Mouse (Mus musculus) hindbrain, postnatal 0 days (tissue): ENCODE results near the gene Usp19. TPM values are rescaled to one million over a fixed set of nuclear protein-coding genes. Genes with fewer than 3 reads are reported as not detected.

Experiments
- ATAC-seq: fragments of 200-750 bp; cut with Nextera tagmentation; 2 replicates; pipeline ENCODE4 v1.8.0; 2017; ENCODE audit warnings: mild to moderate bottlenecking, moderate TSS enrichment, moderate library complexity
- DNase-seq: peaks from one replicate; pipeline ENCODE4 v3.0.0-alpha.2; 2015; ENCODE audit warnings: low spot score
- H3K27ac ChIP-seq: fragments of 300-500 bp; sonication (generic); 2 replicates; pipeline ENCODE4 v1.5.1; 2014; ENCODE audit warnings: mild to moderate bottlenecking
- H3K27me3 ChIP-seq: fragments of 300-500 bp; sonication (generic); 2 replicates; pipeline ENCODE4 v1.6.1; 2014; ENCODE audit warnings: low read length, mixed read lengths; ENCODE audit not compliant: insufficient read depth
- H3K36me3 ChIP-seq: fragments of 300-500 bp; sonication (generic); 2 replicates; pipeline ENCODE4 v1.6.1; 2014; ENCODE audit warnings: low read length, mixed read lengths; ENCODE audit not compliant: insufficient read depth
- H3K4me1 ChIP-seq: fragments of 300-500 bp; sonication (generic); 2 replicates; pipeline ENCODE4 v1.6.1; 2014; ENCODE audit warnings: antibody characterized with exemption, low read length, mixed read lengths; ENCODE audit not compliant: insufficient read depth
- H3K4me2 ChIP-seq: fragments of 300-500 bp; sonication (generic); 2 replicates; pipeline ENCODE4 v1.6.1; 2014; ENCODE audit warnings: low read depth, mild to moderate bottlenecking, low read length, moderate library complexity, mixed read lengths
- H3K4me3 ChIP-seq: fragments of 300-500 bp; sonication (generic); 2 replicates; pipeline ENCODE4 v1.5.1; 2014; ENCODE audit warnings: low read length
- H3K9ac ChIP-seq: fragments of 300-500 bp; sonication (generic); replicated peaks from 2 replicates; pipeline ENCODE4 v1.6.1; 2014; ENCODE audit warnings: mild to moderate bottlenecking, low read length, moderate library complexity, mixed read lengths
- H3K9me3 ChIP-seq: fragments of 300-500 bp; sonication (generic); 2 replicates; pipeline ENCODE4 v1.6.1; 2016; ENCODE audit warnings: low read length, mixed read lengths
- CTCF ChIP-seq: IDR thresholded peaks from 2 replicates; pipeline ENCODE4 v1.5.1; 2016; ENCODE audit warnings: antibody characterized with exemption, control low read depth, low read depth
- WGBS: fragments of 180-500 bp; shearing (Covaris S2); extraction: QIAGEN DNeasy Blood & Tissue Kit; methylation state at CpG from one replicate; pipeline ENCODE4 v1.1.7; 2014; 5-methylcytosine and 5-hydroxymethylcytosine counted together
- polyA plus RNA-seq: library from polyadenylated mRNA; unstranded; fragments of >200 nt; fragmentation: Nextera tagmentation; extraction: Ambion mirVana; gene quantifications from 2 replicates; pipeline ENCODE4 v1.2.1, GENCODE M21; 2015
- total RNA-seq: library from RNA; depleted of rRNA; stranded (reverse); fragments of >200 nt; gene quantifications from 2 replicates; pipeline ENCODE4 v1.2.3, GENCODE M21; 2014; rRNA removed

The Usp19 gene
- total RNA-seq (87.6 and 104 TPM in 2 replicates), polyA plus RNA-seq (51.6 and 52.0 TPM in 2 replicates)

DNA sequence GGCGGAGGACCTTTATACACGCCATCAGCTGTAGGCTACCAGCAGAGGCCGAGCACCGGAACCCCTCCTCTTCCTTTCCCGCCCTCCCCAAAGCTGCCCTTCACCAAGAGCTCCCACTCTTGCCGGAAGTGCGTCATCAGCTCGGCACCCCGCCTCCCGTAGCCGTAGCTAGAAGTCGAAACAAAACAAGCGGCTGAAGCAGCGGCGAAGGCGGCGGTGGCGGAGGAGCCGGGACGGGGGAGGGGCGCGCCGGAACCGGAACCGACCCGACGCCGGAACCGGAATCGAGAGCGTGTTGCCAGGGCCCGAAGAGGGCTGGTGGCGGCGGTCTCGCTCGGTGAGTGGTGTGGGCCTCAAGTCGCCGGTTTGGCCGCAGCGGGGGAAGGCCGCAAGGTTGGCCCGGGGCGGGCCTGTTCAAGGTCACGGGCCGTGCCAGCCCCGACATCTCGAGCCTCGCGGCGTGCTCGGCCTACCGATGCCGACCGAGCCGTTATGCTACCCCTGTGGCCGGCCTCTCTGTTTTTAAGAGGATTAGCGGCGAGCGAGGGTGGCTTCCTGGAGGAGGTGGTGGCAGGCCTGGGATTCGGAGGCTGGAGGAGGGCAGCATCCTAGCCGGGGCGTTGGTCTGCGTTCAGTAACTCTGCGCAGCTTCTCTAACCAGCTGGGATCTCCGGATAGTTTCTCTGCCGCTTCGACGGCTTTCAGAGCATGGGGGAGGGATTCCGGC is at the start of gene Usp19:
Gene Usp19 (plus strand): TSS at position 44 of the 727 bp plus-strand sequence.
- peak within 1 kb of the TSS; percentile 76 for H3K4me2 ChIP-seq
- H3K9ac ChIP-seq: peak within 1 kb of the TSS; percentile 96
- peak; percentile 98 for DNase-seq
- ATAC-seq: peak; percentile 96
- H3K36me3 ChIP-seq: peaks cover 31% of the 10 kb centered on the region
- no peak; the same call in 1 of the 2 replicates for TF ChIP-seq CTCF
- H3K4me1 ChIP-seq: peaks cover 16% of the 10 kb centered on the region
- H3K4me3 ChIP-seq: peak within 1 kb of the TSS; percentile 95
- under 1% methylated on average over 69 of the region's 69 CpGs for WGBS
- no peaks in the 10 kb centered on the region for H3K9me3 ChIP-seq
- H3K27ac ChIP-seq: peak within 1 kb of the TSS; percentile 97
- H3K27me3 ChIP-seq: no peaks in the 10 kb centered on the region

DNA sequence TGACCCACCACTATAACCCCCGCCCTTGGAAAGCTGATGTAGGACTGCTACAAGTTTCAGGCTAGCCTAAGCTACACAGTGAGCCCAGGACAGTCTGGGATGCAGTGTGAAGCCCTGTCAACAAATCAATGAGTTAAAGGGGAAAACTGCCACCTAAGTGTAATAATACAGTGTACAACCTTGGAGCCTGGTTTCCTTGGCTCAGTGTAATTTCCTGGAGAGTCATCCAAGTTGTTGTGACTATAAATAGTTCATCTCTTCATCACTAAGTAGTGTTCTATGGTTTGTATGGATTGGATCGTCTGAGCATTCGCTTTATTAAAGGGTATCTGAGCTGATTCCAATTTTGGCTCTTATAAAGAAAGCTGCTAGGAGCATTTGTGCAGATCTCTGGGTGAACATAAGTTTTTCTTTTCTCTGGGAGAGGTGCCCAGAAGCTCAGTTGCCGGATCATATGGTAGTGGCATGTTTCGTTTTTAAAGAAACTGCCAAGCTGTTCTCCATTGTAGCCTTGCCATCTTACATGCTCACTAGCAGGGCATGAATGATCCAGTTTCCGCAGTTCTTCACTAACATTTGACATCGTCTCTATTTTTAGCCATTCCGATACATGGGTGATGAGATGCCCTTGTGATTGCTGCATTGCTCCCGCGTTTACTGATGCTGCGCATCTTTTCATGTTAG is 49.0 kb upstream of the Usp19 start:
- H3K36me3 ChIP-seq: no peaks in the 10 kb centered on the region
- ATAC-seq: no peak
- peaks cover 4% of the 10 kb centered on the region; the same call in 1 of the 2 replicates for H3K4me1 ChIP-seq
- H3K9ac ChIP-seq: no peak overlapping the region
- H3K4me2 ChIP-seq: no peak overlapping the region
- no peaks in the 10 kb centered on the region for H3K27me3 ChIP-seq
- H3K27ac ChIP-seq: no peak overlapping the region
- 66% methylated on average over 11 of the region's 11 CpGs for WGBS
- no peak overlapping the region for H3K4me3 ChIP-seq
- TF ChIP-seq CTCF: no peak
- DNase-seq: no peak
- no peaks in the 10 kb centered on the region for H3K9me3 ChIP-seq

GRCm38 (mm10) chr9:108445125-108445524 is 45.3 kb upstream of the Usp19 start:
- no peak for TF ChIP-seq CTCF
- Histone ChIP-seq H3K9ac (no peak overlapping the region), H3K9me3 (no peaks in the 10 kb centered on the region), H3K4me1 (peaks cover 9% of the 10 kb centered on the region), H3K27me3 (no peaks in the 10 kb centered on the region), H3K27ac (no peak overlapping the region), H3K36me3 (peaks cover 5% of the 10 kb centered on the region; the same call in 1 of the 2 replicates), H3K4me3 (no peak overlapping the region), H3K4me2 (no peak overlapping the region)
- WGBS: 74% methylated on average over 9 of the region's 9 CpGs
- ATAC-seq (no peak), DNase-seq (no peak)

DNA sequence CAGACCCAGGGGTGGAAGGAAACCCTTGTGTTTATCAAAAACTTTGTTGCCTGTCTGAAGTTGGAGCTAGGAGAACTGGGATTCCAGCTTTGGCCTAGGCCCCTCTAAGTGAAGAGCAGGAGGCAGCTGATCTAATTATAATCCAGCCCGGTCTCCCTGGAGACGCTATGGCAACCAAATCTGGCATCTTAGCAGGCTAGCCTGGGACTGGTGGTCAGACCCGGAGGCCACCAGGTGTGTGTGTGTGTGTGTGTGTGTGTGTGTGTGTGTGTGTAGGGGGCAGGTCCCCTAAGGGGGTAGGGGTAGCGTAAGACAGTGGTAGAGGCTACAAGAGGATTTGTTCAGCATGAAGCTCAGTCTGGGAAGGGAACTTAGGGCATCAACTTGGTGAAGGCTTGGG is 40.5 kb upstream of the Usp19 start:
- no peaks in the 10 kb centered on the region for H3K27me3 ChIP-seq
- WGBS: 19% methylated on average over 4 of the region's 4 CpGs
- H3K27ac ChIP-seq: peak overlapping the region; percentile 74; the same call in 1 of the 2 replicates
- DNase-seq: peak; percentile 85
- ATAC-seq: peak; percentile 44
- peaks cover 5% of the 10 kb centered on the region; the same call in 1 of the 2 replicates for H3K36me3 ChIP-seq
- no peaks in the 10 kb centered on the region for H3K9me3 ChIP-seq
- H3K4me1 ChIP-seq: peaks cover 27% of the 10 kb centered on the region
- TF ChIP-seq CTCF: no peak
- 0 out of 2 replicates have a peak overlapping the region, but pooled peaks have one; percentile 4 for H3K9ac ChIP-seq
- peak overlapping the region; percentile 79 for H3K4me2 ChIP-seq
- H3K4me3 ChIP-seq: no peak overlapping the region

GRCm38 (mm10) chr9:108450292-108451169 is 39.9 kb upstream of the Usp19 start:
- Histone ChIP-seq H3K4me1 (peaks cover 27% of the 10 kb centered on the region), H3K4me2 (peak overlapping the region; percentile 79), H3K9me3 (no peaks in the 10 kb centered on the region), H3K4me3 (peak overlapping the region; percentile 18), H3K27me3 (no peaks in the 10 kb centered on the region), H3K27ac (peak overlapping the region; percentile 74), H3K9ac (peak overlapping the region; percentile 4; the same call in 1 of the 2 replicates), H3K36me3 (peaks cover 5% of the 10 kb centered on the region; the same call in 1 of the 2 replicates)
- WGBS: 43% methylated on average over 21 of the region's 21 CpGs
- ATAC-seq (peak; percentile 24), DNase-seq (peak; percentile 76)
- no peak for TF ChIP-seq CTCF

DNA sequence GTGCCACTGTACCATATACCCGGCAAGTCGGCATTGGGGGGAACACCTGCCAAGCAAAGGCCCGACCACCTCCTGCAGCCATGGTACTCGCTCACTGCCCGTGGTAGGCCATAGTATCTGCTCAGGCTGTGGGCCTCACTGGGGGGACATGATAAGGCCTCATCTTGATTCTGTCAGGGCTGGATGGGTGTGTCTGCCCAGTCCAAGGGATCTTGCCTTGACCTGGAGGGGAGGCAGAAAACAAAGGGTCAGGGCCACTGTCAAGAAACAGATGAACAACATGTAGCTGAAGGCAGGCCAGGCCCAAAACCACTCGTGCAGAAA is 39.3 kb upstream of the Usp19 start:
- 73% methylated on average over 6 of the region's 6 CpGs for WGBS
- Histone ChIP-seq H3K27me3 (no peaks in the 10 kb centered on the region), H3K36me3 (peaks cover 5% of the 10 kb centered on the region; the same call in 1 of the 2 replicates), H3K4me2 (peak overlapping the region; percentile 79), H3K9me3 (no peaks in the 10 kb centered on the region), H3K4me3 (0 out of 2 replicates have a peak overlapping the region, but pooled peaks have one; percentile 56), H3K4me1 (peaks cover 27% of the 10 kb centered on the region), H3K9ac (peak overlapping the region; percentile 4; the same call in 1 of the 2 replicates), H3K27ac (peak overlapping the region; percentile 74)
- ATAC-seq: no peak
- TF ChIP-seq CTCF: no peak
- no peak for DNase-seq
